Mouse (Mus musculus) layer of hippocampus, postnatal 25 days (tissue): ENCODE results near the gene Pcnx4. TPM values are rescaled to one million over a fixed set of nuclear protein-coding genes. Genes with fewer than 3 reads are reported as not detected.

Experiments
- DNase-seq, 2 experiments: peaks; one replicate each; pipeline ENCODE4 v3.0.0; 2022; ENCODE audit warnings: mixed read lengths in 2 of 2, low spot score in 1 of 2; ENCODE audit errors: extremely low spot score in 1 of 2
- total RNA-seq, 2 experiments: library from RNA; stranded (reverse); gene quantifications; 2 replicates each; pipeline ENCODE4 v1.2.3; 2021

Pcnx4 gene
- total RNA-seq, result 10 to 100 TPM; 29.2 to 33.0 TPM

DNA sequence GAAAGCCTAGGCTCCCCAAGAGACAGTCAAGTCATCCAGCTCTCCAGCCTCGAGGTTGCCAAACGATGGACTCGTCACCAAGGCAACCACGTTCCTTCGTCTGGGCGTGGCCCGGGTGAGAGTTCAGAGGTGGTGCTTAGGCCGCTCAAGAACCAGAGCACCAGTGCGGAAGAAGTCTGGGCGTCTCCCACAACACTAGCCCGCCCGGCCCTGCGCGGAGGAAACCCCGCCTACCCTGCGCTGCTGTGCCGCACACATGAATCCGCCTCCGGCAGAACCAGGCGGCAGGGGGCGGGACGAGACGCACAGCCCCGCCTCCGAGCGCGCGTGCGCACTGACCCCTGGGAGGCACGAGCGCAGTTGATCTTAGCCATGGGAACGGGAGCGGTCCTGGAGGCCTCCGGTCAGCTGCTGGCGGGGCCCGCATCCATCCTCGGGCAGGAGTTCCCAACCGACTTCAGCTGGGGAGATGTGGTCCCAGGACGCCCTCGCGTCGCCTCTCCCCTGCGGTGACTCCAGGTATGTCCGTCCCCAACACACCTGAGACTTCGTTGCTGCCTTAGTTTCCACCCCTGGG lies at the start of gene Pcnx4:
TSS of gene Pcnx4 (plus strand) at position 363 of the 577 bp plus-strand sequence.
- DNase-seq, result peak; percentile 90 to 91

DNA sequence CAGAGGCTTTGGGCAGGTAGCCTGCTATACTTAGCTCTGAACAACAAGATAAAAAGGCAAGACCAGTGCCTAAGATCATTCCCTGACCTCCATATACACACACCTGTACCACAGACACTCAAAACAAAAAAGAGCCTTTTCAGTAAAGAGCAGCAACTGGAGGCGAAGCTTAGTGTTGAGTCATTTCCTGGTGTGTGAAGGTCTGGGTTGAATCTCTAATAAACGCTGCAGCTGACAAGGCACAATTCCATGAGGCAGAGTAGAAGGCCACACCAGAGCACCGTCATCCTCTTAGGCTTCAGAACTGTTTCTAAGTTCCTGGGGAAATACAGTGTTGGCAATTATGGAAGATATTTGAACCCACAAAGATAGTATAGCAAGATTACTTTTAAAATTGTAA lies 48.7 kb upstream of the Pcnx4 start:
- DNase-seq, result no peak

DNA sequence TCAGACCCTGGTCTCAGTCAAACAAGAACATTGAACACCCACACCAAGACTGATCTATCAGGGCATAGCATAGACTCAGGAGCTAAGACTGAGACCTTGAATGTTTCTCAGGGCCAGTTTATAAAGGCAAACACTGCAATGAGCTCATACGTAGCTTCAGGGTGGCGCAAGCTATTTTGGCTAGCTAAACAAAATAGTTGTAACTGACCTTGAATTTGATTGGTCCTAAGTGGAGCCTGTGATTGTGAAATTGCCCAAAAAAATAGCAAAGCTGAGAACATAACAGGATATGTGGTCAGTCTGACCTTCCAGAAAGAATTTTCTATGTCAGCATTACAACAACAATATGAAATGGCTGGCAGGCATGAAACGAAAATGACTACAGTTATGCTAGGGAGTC lies 46.2 kb upstream of the Pcnx4 start:
- DNase-seq, result no peak

DNA sequence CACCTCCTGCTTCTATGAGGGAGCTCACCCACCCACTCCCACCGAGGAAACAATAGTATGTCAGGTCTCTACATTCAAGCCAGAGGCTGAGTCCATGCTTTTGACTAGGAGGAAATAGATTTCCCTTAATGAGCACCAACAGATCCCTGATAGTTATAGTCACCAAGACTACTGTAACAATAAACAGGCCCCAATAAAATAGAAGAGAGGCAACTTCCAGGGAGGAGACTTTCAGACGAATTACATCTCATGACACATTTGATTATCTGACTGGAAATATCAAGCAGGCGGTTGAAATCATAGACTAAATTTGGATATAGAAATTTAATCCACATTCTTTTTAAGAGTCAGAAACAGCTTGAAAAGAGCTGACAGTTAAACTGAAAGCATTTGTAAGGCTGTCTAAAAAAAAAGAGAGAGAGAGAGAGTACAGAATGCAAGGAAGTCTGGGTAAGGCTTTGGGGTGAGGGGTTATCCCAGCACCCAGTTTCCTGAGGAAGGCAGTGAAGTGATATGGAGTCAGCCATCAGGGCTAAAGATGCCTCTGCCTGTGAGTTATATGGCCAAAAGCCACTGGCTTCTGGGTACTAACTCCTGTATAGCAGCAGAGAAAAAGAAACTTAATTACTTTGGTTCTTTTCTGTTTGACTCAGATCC lies 45.0 kb upstream of the Pcnx4 start:
- no peak for DNase-seq

DNA sequence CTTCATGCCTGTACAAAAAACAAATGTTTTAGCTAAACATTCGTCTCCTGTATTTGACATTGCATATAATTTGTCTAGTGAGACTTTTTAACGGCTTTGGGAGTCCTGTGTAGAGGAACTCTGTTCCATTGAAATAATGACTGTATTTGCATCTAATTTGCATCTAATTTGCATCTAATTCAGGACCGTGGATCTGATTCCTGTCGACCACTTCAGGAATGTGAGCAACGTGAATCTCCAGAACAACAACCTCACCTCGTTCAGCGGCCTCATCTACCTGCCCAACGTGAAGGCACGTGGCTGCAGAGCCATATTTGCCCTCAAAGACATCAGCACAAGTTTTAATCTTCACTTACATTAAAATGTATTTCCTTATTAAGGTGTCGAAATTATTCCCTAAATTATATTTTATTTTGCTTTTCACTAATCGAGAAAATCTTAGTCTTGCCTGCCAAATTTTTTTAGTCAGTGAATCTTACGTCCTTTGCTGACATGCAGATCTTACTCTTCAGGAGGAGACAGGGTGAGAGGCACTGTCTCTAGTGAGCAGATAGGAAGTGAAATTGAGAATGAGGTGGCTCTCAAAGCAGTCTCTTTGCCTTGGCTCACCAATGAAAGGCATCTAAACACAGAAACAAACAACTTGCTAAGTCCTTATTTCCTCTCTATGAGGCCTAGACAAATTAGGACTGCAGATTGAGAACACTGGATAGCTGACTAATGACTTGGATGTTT lies 39.1 kb upstream of the Pcnx4 start:
- DNase-seq, result no peak

DNA sequence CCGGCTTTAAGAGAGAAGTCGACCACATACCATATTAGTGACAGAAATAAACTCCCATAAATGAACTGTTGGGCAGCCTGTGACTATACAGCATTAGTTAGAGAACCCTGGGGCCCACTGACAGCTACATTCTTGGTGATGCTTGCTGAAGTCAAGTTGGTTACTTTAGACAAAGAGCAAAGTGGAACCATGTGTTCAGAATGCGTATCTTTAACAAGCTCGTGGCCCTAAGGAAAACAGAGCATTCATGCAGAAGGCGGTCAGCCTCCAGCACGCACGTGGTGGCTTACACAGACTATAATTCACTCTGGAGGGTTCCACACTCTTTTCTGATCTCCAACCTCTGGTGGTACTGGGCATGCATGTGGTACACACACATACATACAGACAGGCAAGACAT lies 26.6 kb upstream of the Pcnx4 start:
- DNase-seq, result no peak

DNA sequence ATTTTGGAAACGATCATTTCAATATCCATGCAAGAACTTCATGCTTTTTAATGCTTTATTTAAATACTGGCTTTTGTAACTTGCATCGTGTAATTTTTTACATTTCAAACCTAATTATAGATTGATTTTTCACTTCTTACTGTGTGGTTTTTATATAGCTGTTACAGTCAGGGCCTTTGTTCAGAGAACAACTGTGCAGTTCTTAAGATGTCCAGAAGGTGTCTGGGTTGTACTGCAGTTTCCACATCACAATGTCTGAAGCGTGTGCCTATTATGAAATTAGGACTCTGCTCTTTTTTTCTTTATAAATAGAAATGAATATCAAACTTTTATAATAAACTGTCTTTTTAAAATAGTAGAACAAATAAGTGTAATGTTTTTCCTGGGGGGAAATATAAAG lies 20.7 kb upstream of the Pcnx4 start:
- no peak for DNase-seq

DNA sequence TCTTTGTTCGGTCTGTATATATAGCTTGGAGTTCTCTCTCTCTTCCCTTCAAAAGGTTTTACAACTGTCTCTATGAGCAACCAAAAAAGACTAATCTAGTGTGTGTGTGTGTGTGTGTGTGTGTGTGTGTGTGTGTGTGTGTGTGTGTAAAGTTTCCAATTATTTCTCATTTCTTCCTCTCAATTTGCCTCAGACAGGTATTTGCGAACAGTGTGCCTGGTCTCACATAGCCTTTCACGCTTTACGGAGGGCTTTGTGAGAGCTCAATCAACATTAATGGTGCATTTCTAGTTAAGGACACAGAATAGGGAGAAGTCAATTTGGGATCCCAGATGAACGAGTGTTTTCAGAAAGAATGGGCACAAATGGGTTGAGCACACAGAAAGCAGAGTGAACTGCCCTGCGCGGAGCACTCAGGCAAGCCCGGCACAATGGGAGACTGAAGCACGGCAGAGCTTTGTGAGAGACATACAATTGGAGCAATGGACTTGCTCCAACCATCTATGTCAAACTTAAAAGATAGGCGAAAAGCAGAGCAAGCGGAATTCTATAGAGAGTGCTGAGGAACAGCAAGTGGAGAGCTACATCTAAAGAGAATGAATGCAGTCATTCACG lies 18.0 kb upstream of the Pcnx4 start:
- DNase-seq, result no peak

DNA sequence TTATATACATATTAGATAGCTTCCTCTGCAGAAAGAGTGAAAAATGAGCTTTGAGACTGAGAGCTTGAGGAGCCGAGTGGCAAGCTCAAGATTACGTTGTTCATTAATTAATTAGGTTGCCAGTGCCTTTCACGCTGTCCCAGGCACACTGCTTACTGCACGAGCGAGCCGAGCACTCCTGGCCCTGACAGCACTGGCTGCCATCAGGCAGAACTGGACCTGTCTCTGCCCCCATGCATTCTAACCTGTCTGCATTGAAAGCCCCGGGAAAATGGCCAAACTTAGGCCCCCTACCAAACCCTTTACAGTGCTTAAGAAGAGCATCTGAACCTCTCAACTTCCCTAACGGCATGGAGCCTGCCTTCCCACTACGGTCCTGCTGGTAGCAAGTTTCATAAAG lies 16.8 kb upstream of the Pcnx4 start:
- no peak for DNase-seq

DNA sequence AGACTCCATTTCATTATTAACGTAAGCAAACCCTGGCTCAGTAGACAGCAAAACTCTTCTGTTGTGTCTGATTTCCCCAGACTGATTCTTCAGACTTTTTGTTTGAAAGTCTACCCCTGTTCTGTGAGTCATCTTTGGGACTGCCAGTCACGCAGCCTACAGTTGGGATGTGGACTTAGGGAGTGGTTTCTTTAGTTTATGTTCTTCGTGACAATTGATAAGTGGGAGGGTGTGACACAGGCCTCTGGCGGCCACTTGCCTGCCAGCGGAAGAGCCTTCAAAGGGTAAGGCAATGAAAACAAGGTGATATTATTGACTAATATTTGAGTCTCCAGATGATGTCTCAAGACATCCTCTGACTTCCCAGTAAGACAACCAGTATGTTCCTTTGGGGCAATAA lies 16.3 kb upstream of the Pcnx4 start:
- DNase-seq, result no peak

DNA sequence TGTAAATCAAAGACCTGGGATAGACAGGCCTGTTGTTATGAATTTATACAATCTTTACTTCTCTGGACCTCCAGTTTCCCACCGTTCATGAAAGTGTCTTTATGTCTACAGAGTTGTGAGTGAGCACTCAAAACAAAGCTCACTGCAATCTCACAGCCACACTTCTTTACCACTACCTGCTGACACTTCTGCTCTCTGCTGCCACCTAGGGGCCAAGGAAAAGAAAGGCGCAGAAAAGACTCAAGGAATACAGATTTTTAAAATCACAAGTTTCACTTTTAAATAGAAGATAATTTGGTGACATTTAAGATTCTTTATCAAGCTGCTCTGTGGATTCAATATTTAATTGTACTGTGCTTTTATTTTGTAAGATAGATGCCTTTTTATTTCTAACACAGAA lies 15.5 kb upstream of the Pcnx4 start:
- peak; percentile 33 to 84 for DNase-seq

DNA sequence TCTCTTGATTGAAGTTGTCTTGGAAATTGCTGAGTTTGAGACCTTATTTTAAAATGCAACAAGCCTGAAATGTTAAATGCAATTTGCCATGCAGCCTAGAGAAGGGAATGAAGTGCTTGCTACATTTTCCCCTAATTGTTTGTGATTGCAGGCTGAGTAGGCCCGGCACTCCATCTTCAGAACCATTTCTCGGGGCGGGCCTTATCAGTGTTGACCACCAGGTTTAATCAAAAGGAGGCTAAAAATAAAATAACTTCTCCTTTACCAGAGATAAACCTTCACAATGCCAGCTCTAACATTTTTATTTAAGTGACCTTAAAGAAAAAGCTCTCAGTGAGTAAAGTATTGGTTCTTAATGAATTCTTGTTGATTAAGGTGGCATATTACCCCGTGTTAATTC lies 10.6 kb upstream of the Pcnx4 start:
- DNase-seq, result no peak

DNA sequence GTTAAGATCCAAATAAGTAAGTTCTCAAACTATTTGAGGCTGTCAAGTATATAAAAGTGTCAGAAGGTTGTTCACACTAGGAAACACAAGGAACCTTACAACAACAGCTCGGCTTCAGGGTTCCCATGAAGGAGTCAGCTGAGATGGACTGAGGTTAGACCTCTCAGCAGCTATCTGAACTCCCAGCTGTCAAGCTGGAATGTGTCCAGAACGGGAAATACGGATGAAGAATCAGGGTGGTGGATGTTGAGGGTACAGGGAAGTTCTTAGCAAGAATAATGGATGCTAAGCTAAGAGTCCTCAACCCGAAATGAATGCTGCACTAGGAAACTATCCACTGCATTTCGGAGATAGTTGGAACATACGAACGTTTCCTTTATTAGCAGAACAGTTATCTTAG lies 3.9 kb upstream of the Pcnx4 start:
- DNase-seq, result no peak

DNA sequence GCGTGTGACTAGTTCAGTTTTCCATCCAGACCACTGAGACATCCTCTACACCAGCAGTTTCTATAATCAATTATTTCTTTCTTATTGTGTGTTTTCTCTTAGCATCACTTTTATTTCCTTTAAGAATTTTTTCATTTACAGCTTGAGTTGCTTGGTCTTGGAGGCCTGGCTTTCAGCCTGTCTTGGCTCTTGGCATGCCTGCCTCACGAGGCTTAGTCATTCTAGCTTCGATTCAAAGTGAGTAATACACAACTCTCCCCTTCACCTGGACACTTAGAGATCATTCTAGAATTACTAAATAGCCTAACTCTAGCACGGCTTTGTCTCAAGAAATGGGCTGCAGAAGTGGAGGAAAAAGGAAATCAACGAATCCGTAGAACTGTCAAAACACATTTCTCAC lies 2.2 kb upstream of the Pcnx4 start:
- no peak for DNase-seq

DNA sequence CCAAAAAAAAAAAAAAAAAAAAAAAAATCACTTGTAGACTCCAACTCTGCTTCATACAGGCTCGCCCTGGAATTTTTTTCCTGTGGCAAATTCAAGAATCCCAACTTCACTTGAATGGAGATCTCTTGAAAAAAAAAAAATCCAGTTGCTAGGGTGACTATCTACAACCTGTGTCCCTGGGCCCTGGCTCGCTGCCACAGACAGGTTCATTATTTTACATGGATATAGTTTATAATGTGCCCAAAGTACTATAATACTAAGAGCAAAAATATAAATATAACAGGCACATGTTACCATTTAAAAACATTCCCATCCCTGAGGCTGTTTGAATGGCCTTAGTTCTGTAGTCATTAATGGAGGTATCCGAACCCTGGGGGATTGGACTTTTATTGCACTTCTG lies 584 bp upstream of the Pcnx4 start:
- no peak for DNase-seq

DNA sequence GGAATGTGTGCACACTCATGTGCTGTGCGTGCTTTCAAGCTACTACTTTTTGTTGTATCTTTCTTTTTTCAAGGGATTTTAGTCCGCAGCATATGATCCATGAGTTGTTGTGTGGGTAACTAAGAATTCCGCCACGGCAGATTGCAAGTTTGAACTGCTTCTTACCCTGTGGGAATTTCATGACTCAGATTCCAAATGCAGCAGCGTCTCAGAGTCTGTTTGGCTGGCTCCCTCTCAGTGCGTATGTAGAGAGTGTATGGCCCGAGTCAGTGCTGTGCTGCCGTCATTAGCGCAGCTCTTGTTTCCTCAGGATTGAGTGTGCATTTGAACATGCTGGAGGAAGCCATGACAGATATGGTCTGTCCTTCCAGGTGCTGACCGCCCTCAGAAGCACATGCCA lies 2.4 kb downstream of the Pcnx4 start:
- DNase-seq, result no peak

DNA sequence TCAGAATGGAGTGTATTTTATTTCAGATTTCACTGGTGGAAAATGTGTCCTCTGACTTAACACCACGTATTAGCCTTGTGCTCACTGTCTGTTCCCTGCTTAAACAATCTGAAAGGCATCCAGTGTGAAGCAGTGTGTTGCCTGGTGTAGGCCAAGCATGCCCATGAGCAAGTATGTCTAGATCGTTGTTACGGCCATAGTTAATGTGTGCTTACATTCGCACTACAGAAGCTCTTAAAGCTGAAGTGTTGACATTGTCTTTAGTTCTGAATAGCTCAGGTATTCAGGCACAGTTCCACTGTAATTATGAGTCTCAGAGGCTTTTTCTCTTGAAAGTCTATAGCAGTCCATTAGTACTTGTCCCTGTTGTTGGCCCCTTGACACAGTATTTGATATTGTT lies 18.2 kb downstream of the Pcnx4 start:
- DNase-seq, result no peak

DNA sequence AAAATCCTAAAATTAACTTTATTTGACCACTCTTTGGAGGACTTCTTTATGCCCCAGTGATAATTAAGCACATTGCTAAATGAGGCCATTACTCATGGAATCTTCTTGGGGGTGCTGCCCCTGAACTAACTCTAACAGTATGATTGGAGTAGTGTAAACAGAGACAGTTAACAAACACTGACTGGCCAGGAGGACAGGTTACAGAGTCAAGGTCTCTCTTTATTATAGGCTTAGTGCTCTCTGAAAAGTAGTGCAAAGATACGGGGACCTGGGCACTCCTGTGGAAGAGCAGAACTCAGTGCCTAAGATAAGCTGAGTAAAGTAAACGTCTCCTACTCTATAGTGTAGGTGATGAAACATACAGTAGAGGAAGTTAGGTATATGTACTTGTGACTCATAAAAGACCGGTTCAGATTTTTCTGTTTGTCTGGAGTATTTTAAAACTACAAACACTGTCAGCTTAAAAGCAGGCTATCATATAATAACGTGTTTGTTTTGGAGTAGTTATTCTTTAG lies 28.2 kb downstream of the Pcnx4 start:
- DNase-seq, result no peak

DNA sequence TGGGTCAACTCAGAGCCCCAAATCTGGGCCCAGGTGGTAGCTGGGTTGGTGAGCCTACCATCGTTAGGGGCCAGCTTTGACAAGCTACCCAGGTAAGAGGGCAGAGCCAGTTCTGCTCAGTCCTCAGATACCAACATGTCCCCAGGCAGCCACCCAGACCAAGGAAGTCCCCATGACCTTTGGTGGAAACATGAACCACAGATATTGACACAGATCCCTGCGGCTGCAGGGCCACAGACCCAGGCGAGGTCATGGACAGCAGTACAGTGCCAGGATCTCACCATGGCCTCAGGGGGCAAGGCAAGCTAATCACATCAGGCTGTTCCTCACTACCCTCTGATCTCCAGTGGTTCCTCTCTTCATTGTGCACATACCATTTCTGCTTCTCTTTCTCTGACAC lies 45.8 kb downstream of the Pcnx4 start:
- DNase-seq, result no peak

DNA sequence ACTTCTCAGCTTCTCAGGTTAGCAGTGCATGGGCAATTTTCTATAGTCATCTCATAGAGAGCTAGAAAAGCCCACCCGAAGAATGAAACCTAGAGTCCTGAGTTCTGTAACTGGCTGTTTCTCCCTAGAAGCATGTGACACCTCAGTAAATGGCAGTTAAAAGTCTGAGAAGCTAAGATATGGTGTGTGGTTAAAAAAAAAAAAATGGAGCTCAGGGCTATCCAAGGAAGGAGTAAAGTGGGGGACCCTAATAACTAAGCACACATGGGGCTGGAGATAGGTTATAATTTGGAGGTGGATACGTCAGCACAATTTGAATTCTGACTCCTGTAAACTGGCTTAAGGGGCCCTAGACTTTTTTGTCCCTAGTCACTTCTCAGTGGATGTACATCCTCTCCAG lies 46.9 kb downstream of the Pcnx4 start:
- DNase-seq, result no peak

DNA sequence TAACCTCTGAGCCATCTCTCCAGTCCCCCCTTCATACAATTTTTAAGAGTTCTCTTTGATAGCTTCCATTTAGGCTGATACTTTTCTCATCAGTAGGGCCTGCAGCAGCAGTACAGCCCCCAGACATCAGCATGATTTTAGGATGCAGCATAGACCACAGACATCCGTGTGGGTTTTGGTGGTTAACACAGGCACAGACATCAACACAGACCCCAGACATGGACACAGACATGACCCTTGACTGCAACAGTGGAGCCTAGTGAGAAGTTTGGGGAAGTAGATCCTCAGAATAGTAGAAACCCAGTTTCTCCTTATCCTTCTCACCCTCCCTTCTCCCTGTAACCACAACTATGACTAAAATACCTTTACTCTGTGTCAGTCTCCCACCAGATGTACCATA lies 49.2 kb downstream of the Pcnx4 start:
- DNase-seq, result no peak
